Mouse (Mus musculus) megakaryocyte, adult 5-6 weeks (primary cell): ENCODE results near the gene Mmp17. TPM values are rescaled to one million over a fixed set of nuclear protein-coding genes. Genes with fewer than 3 reads are reported as not detected.
"Not testable (repeated sequence)": the region's sequence is repeated elsewhere in the genome, so short reads cannot be mapped to it uniquely, and the experiment has no call there.

Experiments
- ATAC-seq: 2 replicates; pipeline ENCODE4 v1.8.0; 2016; ENCODE audit warnings: mild to moderate bottlenecking, inconsistent platforms; ENCODE audit not compliant: poor library complexity, severe bottlenecking
- total RNA-seq, 2 experiments: library from RNA; stranded (forward) in 1 of 2; stranded (reverse) in 1 of 2; fragments of 153-499, 151-499 nt in 1 of 2; fragments of 221-1000, 200-1000 nt in 1 of 2; gene quantifications; 2 replicates each; pipeline versions ENCODE4 v1.2.3 to v1.2.4; 2015 to 2017

The Mmp17 gene
- total RNA-seq, 2 experiments from 2014 or later: 0.04 to 0.49 TPM

- ATAC-seq: no peak
These were observed 2.5 kb downstream of the Mmp17 start for GRCm38 (mm10) chr5:129586471-129586870.

- ATAC-seq: no peak
These were observed 6.9 kb downstream of the Mmp17 start for GRCm38 (mm10) chr5:129590915-129591314.

GRCm38 (mm10) chr5:129594116-129595114 is 10.4 kb downstream of the Mmp17 start:
- peak; percentile 94 for ATAC-seq

- no peak for ATAC-seq
These were observed 18.1 kb downstream of the Mmp17 start for GRCm38 (mm10) chr5:129602071-129602487.

- ATAC-seq: no peak
These were observed 23.5 kb downstream of the Mmp17 start for GRCm38 (mm10) chr5:129607476-129607875.

- ATAC-seq: peak; percentile 86
These were observed 27.1 kb downstream of the Mmp17 start for GRCm38 (mm10) chr5:129611060-129611459.

GRCm38 (mm10) chr5:129620600-129620999 is 36.6 kb downstream of the Mmp17 start:
- ATAC-seq: not testable (repeated sequence)

GRCm38 (mm10) chr5:129621361-129621760 is 37.4 kb downstream of the Mmp17 start:
- no peak for ATAC-seq

GRCm38 (mm10) chr5:129626099-129626498 is 42.1 kb downstream of the Mmp17 start:
- no peak for ATAC-seq

- not testable (repeated sequence) for ATAC-seq
These were observed 42.6 kb downstream of the Mmp17 start for GRCm38 (mm10) chr5:129626586-129626985.

GRCm38 (mm10) chr5:129632270-129633250 is 48.6 kb downstream of the Mmp17 start:
- ATAC-seq: not testable (repeated sequence)

- no peak for ATAC-seq
These were observed 66.9 kb downstream of the Mmp17 start for GRCm38 (mm10) chr5:129650858-129651257.

- ATAC-seq: no peak
These were observed 73.0 kb downstream of the Mmp17 start for GRCm38 (mm10) chr5:129657016-129657415.

GRCm38 (mm10) chr5:129657931-129658330 is 74.0 kb downstream of the Mmp17 start:
- ATAC-seq: no peak

Other genes with a start within 250 kb of the Mmp17 start
- gene Sfswap, start 82.9 kb upstream of the Mmp17 start, total RNA-seq (2015): 48.3 and 48.8 TPM in 2 replicates
- gene Sfswap, start 82.9 kb upstream of the Mmp17 start, total RNA-seq (2017): 57.6 and 74.0 TPM in 2 replicates
- gene Zfp11, start 85.9 kb downstream of the Mmp17 start, total RNA-seq (2015): 1.7 and 2.0 TPM in 2 replicates
- 1.5 and 1.6 TPM in 2 replicates for gene Zfp11, start 85.9 kb downstream of the Mmp17 start, total RNA-seq (2017)
- not detected in 2 replicates for gene Sept14, start 124.3 kb downstream of the Mmp17 start, total RNA-seq (2015)
- not detected in 2 replicates for gene Sept14, start 124.3 kb downstream of the Mmp17 start, total RNA-seq (2017)
- 106 and 130 TPM in 2 replicates for gene Mrps17, start 131.3 kb downstream of the Mmp17 start, total RNA-seq (2015)
- gene Mrps17, start 131.3 kb downstream of the Mmp17 start, total RNA-seq (2017): 52.3 and 78.1 TPM in 2 replicates
- 26.3 and 29.6 TPM in 2 replicates for gene Nipsnap2, start 140.9 kb downstream of the Mmp17 start, total RNA-seq (2015)
- 26.5 and 29.3 TPM in 2 replicates for gene Nipsnap2, start 140.9 kb downstream of the Mmp17 start, total RNA-seq (2017)
- 8.8 and 11.1 TPM in 2 replicates for gene Psph, start 203.3 kb downstream of the Mmp17 start, total RNA-seq (2015)
- gene Psph, start 203.3 kb downstream of the Mmp17 start, total RNA-seq (2017): 9.8 and 10.3 TPM in 2 replicates